Mouse (Mus musculus) kidney, postnatal 36 days (tissue): ENCODE data around the gene Pfkm.

ENCODE experiments used
- DNase-seq, 2 experiments: peaks; one replicate each; pipeline ENCODE4 v3.0.0; 2021 to 2022; ENCODE audit warnings: mixed read lengths in 2 of 2

Gene Pfkm

DNA sequence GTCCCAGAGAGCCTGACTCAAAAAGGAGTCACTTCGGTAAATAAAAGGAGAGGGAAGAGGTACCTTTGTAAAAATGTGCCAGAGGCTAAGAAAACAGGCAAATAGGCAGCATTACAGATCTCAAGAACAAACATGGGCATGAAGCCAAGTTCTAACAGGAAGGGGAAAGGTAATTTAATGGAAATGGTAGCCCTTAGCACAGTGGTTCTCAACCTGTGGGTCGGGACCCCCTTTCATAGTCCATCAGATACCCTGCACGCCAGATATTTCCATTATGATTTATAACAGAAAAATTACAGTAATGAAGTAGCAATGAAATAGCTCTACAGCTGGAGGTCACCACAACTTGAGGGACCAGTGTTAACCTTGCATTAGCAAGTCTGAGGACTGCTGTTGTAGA lies 84.9 kb downstream of the Pfkm start:
- no peak for DNase-seq

DNA sequence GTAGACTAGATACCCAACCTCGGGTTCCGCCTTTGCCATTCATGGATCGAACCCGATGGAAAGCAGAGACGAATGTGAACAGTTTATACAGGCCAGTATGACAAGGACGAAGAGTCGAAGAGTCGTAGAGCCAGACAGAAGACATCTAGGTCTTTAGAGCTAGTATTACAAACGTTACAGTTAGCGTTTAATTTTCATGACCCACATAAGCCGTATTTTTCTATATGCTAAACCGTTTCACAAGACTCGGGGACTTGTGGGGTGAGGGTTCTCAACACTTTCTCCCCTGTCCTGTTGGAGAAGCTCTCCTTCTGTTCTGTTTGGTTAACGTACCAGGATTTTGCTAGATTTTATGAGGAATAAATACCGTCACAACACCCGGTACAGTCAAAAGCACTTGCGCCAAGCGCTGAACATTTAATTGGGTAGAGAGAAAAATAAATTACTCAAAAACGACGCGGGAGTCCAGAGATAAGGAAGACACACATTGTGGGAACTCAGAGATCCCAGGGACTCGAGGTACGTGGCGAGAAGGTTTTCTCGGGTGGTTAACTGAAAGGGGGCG lies 88.3 kb downstream of the Pfkm start:
- no peak for DNase-seq

DNA sequence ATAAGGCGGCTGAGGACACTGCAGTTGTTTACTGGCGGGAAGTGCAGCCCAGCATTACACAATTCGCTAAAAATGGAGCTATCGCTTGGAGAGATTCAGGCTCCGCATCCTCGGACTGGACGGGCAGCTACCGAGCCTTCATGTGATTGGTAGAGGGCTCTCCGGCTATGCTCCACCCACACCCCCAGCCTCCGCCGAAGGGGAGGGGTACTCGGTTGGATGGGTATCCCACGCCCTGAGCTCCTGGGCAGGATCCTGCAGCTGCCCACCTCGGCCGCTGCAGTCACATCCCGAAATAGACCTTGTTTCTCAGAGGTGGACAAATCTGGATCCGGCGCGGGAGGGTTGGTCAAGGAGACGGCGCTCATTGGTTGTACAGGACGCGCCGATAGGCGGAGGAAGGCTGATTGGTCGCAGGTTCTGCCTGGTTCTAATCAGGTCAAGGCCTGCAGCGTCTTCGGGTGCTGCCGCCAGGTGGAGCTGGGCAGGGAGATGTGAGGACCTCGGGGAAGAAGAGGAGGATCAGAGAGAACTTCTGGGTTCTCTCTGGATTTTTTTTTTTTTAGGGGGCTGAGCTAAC lies 88.8 kb downstream of the Pfkm start:
- peak; percentile 93 to 95 for DNase-seq
